Mouse (Mus musculus) left cerebral cortex, postnatal 36 days (tissue): ENCODE measurements at regions not wholly inside any gene's neighbourhood (a gene's known extent, or its start where the extent isn't known, plus 50 kb on each side); places are given as distances from the start of the nearest gene placed in this dataset.

Experiments used
- DNase-seq, 2 experiments: peaks; one replicate each; pipeline ENCODE4 v3.0.0; 2021 to 2022; ENCODE audit warnings: low spot score in 2 of 2, mixed read lengths in 1 of 2
- intact Hi-C: fragments of 180-260 bp; cut with DNase I; formaldehyde crosslinking; loops from one replicate; pipeline ENCODE4 v1.15.1; 2025

GRCm38 (mm10) chr15:11586384-11586783, 186.9 kb upstream of the Tars start:
- no peak for DNase-seq
- intact Hi-C loops, result loop anchor here (5.0 kb wide), 1 partner anchor 179 kb away; no protein-coding TSS in a partner anchor

DNA sequence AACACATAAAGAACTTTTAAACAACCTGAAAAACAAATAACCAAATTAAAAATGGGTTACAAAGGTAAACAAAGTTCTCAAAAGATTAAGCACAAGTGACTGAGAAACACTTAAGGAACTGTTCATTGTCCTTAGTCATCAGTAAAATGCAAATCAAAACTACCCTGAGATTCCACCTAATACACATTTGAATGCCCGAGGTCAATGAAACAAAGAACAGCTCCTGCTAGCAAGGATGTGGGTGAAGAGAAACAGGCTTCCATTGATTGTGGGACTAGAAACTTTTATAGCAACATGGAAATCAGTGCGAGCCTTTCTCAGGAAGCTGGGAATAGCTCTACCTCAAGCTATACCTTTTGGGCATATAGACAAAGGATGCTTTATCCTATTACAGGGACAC, 184.7 kb upstream of the Tars start:
- intact Hi-C loops, result no loop called here
- DNase-seq, result no peak

DNA sequence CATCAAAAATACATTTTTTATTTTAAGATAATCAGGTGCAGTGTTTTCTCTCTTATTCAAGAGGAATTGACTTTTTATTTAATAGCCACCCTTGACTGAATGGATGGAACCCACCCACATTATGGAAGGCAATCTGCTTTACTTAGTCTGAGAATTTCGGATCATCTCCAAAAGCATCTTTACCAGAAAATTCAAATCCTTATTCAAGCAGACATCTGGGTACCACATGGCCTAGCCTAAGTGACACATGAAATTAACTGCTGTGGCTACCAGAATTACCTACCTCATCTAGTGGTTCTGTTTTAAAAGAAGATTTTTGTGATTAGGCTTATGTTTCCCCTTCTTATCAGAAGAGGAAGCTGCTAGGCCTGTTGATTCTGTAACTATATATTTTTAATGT, 178.9 kb upstream of the Tars start:
- no peak for DNase-seq
- intact Hi-C loops, result no loop called here

- intact Hi-C loops, result no loop called here
Measured at GRCm38 (mm10) chr15:11574359-11574758, 174.9 kb upstream of the Tars start.

DNA sequence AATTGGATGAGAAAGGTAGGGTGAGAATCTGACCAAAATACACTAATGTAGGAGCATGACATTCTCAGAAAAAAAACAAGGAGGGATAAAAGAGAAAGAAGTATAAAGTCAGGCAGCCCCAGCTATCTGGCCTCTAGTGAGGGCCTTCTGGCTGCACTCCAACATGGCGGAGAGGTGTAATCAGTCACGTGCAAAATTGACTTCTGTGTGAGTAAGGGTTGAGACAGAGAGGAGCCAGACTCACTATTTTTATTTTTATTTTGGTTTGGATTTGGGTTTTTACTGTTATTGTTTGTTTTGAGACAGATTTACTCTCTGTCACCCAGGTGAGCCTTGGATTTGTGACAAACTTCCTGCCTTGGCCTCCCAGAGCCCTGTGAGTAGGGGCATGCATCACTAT, 174.0 kb upstream of the Tars start:
- no peak for DNase-seq
- intact Hi-C loops, result no loop called here

More at GRCm38 (mm10) chr15:11574359-11574758, 174.9 kb upstream of the Tars start:
- DNase-seq, result no peak

GRCm38 (mm10) chr15:11572063-11572462, 172.6 kb upstream of the Tars start:
- no peak for DNase-seq
- intact Hi-C loops, result no loop called here

- DNase-seq, result no peak
- intact Hi-C loops, result no loop called here
Measured at GRCm38 (mm10) chr15:11565503-11566031, 166.1 kb upstream of the Tars start.

DNA sequence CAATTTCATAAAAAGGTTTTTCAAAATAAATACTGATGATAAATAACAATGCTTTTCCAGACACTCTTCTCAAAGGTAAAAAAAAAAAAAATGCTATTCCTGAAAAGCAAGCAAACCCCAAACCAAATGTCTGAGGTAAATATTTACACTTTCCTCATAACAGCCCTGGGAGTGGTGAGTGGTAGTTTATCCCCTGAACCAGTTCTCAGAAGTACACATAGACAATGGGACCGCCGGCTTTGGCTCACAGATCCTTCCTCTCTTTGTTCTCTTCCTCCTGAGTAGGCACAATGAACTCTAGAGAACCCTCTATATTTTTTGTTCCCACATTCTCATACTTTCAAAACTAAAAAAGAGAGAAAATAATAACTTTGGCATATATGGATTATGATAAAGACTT, 153.1 kb upstream of the Tars start:
- DNase-seq, result no peak
- intact Hi-C loops, result no loop called here

- no peak for DNase-seq
- intact Hi-C loops, result no loop called here
Measured at GRCm38 (mm10) chr15:11552110-11552509, 152.6 kb upstream of the Tars start.

- no peak for DNase-seq
- intact Hi-C loops, result no loop called here
Measured at GRCm38 (mm10) chr15:11539485-11539884, 140.0 kb upstream of the Tars start.

DNA sequence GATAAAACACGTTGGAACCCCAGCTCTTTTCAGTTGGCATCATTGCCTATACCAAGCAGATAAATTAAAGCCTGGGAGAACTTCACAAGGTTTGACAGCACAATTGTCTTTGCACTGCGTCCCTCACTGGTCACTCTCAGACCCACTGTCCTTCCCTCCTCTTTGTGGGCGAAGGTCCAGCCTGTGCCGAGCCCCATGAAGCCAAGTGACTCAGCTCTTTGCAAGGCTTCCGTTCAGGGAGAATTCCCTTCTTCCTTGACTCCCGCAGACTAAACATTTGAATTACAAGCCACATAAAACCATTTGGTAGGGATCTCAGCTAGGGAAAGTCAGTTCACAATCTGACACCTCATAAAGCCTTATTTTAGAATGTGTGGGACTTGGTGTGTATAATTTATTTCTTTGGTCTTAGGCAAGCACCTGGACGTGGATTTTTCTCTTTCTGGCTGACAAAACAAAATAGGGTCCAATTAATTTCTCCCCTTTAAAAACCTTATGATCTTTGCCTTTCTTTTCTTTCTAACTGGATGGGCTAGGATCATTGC, 136.7 kb upstream of the Tars start:
- intact Hi-C loops, result no loop called here
- DNase-seq, result no peak

DNA sequence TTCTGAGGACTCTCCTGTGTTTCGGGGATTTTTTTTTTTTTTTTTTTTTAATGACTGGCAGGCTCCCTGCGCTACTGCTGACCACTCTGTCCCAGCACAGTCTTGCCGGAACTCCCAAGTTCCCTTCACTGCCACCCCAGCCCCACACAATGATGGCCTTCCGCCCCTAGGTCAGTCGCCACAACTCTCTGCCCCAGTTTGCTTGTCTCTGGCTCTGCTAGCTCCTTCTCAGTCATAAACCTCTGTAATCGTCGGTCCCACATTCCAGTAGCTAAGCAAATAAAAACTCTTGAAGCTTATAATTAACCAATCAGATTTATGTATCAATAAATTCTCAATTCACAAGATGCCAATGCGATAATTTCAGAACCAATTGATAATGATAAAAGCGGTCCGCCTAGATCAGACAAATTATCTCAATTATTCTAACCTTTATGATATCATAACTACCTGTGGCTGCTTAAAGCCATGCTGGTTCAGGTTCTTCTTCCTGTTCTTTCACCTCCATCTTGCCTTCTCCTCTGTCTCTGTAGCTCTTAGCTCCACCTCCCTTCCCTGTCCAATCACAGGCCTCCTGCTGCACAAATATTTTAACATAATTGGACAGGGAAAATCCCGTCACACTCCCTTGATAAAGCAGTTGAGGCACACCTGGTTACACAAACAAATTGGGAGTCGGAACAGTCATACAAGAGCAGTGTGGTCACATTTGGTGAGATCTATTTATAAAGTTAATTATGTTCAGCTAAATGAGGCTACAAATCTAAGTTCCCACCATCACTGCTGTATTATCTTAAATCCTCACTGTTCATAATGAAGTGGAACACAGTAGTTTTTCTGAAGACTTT, 135.2 kb upstream of the Tars start:
- DNase-seq, result no peak
- intact Hi-C loops, result no loop called here

GRCm38 (mm10) chr15:11533616-11534015, 134.2 kb upstream of the Tars start:
- no peak for DNase-seq
- intact Hi-C loops, result no loop called here

GRCm38 (mm10) chr15:11533002-11533610, 133.6 kb upstream of the Tars start:
- DNase-seq, result no peak

GRCm38 (mm10) chr15:11532536-11532935, 133.1 kb upstream of the Tars start:
- intact Hi-C loops, result no loop called here
- no peak for DNase-seq

More at GRCm38 (mm10) chr15:11533002-11533610, 133.6 kb upstream of the Tars start:
- intact Hi-C loops, result no loop called here

GRCm38 (mm10) chr15:11529819-11530810, 130.7 kb upstream of the Tars start:
- no peak for DNase-seq
- intact Hi-C loops, result no loop called here

DNA sequence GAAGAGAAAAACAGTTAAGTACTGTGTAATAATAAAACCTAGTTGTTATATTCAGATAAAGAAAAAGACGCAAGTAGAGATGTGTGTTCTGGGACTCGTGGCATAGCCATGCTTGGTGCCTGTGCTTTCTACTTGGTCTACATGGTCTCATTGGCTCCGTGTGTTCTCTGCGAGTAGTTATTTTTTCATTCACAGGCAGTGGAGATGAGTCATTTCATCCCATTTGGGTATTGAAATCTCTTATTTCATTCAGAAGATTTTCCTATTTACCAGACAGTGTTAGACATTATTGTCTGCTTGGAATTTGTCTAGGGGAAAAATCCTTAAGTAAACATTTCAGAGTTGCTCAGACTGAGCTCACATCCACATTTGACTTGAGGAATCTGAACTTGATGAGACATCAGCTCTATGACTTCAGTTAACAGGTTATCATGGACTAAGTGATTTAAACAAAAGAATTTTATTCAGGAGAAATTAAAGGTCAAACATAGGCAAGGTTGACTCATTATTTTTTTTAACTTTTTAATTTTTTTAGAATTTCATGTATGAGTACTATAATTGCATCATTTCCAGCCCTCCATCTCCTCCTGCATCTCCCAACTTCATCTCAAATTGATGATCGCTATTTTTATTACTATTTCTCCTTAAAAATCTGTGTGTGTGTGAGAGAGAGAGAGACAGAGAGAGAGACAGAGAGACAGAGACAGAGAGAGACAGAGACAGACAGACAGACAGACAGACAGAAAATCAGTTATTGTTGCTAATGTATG, 125.1 kb upstream of the Tars start:
- intact Hi-C loops, result no loop called here
- DNase-seq, result no peak

GRCm38 (mm10) chr15:11518565-11518964, 119.1 kb upstream of the Tars start:
- DNase-seq, result no peak
- intact Hi-C loops, result no loop called here

DNA sequence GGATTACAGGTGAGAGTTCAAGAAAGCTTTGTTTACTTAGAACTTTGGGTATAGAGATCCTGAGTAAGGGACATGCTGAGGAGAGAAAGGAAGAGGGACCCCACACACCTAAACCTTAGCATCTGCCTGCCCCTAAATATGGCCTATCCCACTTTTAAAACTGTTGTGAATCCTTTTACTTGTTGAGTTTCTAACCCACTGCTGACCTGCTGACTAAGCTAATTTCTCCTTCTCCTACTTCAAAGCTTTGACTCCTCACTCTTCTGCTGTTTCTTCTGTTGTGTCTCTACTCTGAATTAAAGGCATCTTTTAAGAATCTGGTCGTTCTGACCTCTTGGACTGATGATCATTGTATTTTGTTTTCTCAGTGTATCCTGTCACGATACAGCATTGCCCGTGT, 118.4 kb upstream of the Tars start:
- no peak for DNase-seq
- intact Hi-C loops, result no loop called here
